Mouse (Mus musculus) mesoderm, embryonic 11.5 days (tissue): ENCODE measurements around the gene Casq1.

Experiments used
- DNase-seq: peaks from one replicate; pipeline ENCODE4 v3.0.0-alpha.2; 2012; ENCODE audit warnings: low read depth, low spot score

Gene Casq1

DNA sequence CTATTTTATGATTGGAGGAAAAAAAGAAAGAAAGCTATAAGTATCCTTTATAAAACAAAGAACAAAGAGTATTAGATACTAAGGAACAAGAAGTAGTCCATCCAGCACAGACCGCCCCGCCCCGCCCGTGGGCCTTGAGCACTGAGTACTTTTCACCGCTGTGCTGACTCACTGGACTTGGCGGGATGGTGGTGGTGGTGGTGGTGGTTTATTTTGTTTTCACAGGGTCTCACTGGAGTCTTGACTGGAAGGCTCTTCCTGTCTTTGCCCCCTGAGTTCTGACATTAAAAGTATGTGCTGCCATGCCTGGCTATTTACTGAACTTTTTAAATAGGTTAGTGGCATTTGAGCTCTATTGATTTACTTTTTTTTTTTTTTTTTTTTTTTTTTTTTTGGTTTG, 36.6 kb downstream of the Casq1 start:
- DNase-seq, result no peak

DNA sequence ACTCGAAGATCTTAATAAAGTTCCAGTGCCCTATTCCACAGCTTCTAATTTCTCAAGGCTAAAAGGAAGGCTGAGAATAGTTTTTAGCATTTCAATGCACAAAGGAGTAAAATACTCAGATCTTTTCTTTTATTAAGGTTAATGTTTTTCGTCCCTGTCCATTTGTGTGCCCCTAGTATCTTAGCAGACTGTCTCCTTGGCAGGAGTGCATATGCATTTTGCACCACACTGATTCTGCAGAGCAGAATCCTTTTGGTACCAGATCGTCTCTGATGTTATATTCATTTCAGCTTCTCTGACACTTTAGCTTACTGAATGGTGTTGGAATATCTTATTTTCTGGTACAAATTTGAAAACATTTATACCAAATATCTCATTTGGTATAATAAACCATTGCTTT, 37.9 kb downstream of the Casq1 start:
- no peak for DNase-seq

DNA sequence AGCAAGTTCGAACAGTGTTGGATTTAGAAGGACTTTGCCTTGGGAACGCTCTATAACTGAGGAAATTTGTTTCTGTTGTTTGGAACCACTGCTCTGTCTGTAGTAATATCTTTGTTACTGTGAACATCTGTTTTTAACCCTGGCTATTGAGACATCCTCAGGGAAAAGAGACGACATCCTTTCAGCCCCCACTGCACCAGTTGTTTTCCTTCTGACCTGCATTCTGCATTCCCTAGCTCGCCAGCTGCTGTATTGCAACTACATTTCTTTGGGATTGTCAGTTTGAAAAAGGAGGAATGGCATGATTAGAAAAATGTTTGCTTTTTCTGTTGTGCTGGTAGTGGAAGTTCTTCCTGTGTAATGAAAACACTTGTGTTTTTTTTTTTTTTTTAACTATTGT, 38.8 kb downstream of the Casq1 start:
- DNase-seq, result no peak

DNA sequence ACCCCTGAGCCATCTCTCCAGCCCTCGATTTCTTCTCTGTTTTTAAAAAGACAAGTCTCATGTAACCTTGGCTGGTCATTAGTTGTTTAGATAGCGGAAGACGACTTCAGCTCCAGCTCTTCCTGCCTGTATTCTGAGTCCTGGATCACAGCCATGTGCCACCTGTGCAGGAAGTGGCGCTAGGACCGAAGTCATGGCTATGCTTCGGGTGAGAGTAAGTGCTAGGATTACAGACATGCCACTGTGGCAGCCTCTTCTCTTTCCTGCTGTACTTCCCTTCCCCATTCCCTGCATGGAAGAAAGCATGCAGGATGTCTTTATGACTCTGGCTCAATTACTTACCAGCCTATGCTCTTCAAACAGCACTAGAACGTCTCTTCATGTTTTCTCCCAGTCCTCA, 40.6 kb downstream of the Casq1 start:
- DNase-seq, result no peak

DNA sequence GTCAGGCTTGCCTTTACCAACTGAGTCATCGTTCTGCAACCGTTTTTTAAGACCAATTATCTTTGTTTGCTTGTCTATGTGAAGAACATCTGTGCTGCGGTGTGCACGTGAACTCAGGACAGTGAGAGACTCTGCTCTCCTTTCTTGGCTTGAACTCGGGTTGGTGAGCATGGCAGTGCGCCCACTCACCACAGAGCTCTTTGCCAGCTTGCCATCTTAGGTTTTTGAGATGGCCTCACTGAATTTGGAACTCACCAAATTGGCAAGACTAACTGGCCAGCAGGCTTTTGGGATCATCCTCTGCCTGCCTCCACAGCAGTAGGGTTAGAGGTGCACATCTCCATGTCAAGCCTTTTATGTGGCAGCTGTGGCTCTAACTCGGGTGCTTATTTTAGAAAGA, 41.9 kb downstream of the Casq1 start:
- no peak for DNase-seq

DNA sequence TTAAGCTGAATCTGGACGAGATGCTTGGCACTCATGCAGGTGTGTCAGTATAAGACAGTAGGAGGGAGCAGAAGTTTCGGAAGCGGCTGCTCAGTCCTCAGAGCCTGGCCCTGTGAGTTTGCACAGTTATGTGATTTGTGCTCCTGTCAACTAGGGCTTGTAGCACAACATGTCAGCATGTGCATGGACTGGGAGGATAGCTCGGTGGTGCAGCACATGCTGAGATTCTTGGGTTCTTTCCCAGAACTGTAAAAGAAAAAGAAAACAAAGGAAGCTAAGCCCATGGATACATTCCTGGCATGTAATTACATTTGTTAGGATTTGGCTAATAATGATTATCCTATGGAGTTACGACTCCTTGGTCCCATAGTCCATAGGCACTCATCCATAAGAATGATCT, 46.5 kb downstream of the Casq1 start:
- DNase-seq, result no peak

DNA sequence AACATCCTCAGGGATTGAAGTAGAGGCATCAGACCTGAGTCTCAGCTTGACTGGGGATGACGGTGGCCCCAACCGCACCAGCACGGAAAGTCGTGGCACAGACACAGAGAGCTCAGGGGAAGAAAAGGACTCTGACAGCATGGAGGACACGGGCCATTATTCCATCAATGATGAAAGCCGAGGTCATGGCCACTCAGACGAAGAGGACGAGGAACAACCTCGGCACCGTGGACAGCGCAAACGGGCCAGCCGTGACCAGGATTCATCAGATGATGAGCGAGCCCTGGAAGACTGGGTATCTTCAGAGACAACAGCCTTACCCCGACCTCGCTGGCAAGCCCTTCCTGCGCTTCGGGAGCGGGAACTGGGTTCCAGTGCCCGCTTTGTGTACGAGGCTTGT, 47.3 kb downstream of the Casq1 start:
- DNase-seq, result no peak

DNA sequence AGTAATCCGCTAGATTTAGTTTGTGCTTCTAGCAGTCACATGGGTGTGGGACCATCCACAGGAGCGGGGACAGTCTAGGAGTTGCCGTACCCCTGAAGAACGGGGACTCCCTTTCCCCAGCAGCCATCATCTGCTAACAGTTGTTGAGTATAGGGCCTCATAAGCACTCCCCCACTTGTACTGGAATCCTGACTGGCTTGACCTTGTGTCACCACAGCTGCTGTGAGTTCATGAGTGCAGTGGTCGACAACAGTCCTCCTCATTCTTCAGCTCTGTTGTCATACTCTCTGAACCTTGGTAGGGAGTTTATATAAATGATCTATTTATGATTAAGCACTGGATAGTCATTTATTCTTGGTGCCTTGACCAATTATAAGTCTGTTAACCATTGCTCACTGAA, 49.9 kb downstream of the Casq1 start:
- DNase-seq, result no peak

DNA sequence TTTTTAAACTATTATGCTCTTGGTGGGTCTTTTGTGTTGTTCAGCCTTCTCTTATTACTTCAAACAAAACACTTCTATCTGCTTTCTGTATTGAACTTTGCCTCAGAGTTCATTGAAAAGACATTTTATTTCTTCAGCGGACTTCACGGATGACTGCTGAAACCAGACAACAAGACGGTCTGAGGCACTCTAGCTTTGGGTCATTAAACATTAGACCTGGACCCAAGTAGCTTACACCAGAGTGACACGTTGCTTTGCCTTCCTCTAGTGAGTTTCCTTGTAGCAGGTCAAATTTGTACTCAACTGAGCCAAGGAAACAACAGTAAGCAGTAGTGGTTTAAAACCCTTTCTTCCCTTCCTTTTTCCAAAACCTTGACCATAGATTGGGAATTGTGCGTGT, 51.8 kb downstream of the Casq1 start:
- no peak for DNase-seq

DNA sequence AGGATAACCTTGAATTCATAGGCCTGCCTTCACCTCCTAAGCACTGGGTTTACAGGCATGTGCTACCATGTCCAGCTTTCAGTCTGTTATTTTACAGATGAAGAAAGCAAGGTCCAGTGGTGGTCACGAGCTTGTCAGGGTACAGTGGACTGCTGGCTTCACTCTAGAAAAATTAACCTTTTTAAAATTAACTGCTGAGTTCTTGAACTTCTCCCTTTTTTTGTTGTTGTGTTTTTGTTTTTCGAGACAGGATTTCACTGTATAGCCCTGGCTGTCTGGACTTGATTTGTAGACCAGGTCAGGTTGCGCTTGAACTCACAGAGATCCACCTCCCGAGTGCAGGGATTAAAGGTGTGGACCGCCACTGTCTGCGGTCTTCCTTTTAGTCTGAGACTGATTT, 56.7 kb downstream of the Casq1 start:
- no peak for DNase-seq

DNA sequence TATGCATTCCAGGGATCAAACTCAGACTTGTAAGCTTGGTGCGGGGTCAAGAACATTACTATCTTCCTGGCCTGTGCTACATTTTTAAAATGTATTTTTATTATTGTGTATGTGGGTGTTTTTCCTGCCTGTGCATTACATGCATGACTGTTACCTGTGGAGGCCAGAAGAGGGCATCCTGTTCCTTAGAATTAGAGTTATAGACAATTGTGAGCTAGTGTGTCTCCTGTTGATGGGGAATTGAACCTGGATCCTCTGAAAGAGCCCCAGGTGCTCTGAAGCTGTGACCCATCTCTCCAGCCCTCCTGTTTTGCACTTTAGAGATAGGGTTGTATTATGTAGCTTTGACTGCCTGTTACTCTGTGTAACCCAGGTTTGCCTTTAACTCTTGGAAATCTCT, 57.7 kb downstream of the Casq1 start:
- no peak for DNase-seq

DNA sequence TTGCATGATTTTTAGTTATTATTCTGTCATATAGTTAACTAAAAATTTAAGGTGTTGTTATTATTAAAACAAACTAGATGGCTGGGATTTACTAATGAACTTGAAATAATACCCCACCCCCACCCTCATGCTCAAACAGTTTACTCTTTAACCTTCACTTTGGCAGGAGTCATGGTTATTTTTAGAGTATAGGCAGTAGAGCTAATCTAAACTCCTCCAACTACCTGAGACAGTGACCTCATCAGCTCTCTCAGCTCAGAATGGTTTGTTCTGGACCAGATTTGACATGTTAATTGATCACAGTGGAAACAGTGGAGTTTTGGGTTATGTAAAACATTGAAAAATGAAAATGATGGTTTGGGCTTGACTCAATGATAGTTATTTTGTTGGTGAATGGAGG, 59.2 kb downstream of the Casq1 start:
- DNase-seq, result no peak

DNA sequence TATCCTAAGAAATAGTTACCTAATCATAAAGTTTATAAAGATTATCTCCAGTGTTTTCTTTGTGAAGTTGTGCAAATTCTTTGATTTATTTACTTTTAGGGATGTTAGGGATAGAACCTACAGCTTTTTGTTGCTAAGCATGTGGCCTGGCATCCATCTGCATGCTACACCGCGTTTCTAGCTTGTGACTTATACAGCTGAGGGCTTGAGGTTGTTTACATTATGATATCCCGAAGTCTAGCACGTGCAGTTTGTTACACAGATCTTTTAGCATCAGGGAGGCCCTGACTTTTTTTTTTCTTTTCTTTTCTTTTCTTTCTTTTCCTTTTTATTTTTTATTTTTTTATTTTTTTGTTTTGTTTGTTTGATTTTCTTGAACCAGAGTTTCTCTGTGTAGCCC, 59.7 kb downstream of the Casq1 start:
- DNase-seq, result no peak
